Mouse (Mus musculus) testis, adult 2 months (tissue): ENCODE data around the gene Sirt6.

Experiments
- CTCF ChIP-seq: fragments of 200-500 bp; IDR thresholded peaks from 2 replicates; pipeline ENCODE4 v1.5.1; 2012; ENCODE audit warnings: low read depth, mild to moderate bottlenecking, inconsistent platforms, low read length, moderate library complexity; ENCODE audit not compliant: control insufficient read depth, insufficient read depth, insufficient replicate concordance
- POLR2A ChIP-seq: fragments of 200-500 bp; IDR thresholded peaks from 2 replicates; pipeline ENCODE4 v1.6.1; 2012; ENCODE audit warnings: low read depth, mild to moderate bottlenecking, inconsistent platforms, low read length, moderate library complexity; ENCODE audit not compliant: control insufficient read depth

DNA sequence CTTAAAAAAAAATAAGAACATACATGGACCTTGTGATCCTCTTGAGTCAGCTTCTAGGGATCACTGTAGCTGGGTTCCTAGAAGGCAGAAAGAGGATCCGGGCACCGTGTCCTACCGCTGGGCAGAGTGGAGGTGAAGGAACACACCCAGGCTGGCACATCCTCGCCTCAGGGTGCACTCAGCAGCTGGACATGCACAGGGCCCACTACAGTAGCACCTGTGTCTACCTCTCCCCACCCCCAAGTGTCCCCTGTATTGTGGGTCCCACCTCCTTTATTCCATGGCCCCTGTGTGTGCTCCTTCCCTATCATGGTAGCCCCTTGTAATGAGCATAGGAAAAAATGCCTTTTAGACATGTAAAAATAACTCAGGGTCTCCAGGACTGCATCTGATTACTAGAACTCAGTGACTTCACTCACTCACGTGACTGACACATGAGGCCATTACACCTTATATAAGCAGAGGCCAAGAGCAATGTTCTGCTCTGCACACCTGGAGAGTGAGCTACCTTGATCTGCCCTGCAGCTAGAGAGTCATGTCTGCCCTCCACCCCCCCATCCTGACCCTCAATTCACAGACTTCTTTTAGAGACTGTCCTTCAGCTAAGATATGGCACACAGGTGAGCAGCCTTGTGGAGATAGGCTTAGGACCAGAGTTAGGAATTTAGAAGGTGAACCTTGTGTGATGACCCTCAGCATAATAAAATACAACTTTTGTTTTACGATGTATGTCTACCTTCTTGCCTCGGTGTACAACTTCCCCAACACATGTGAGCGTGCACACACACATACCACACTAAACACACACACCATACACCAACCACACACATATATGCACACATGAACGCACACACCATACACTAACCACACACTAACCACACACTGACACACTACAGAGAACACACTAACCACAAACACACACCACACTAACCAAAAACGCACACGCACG lies 23.3 kb downstream of the Sirt6 start:
- TF ChIP-seq CTCF (no peak), POLR2A (no peak)
